Comparison of ENCODE assay signal across 23 mouse cellular contexts in genomic region chr4:134319674-134320073, GRCm38 (mm10). TPM values are rescaled to one million over a fixed set of nuclear protein-coding genes. Genes with fewer than 3 reads are reported as not detected.
DNase-seq lines count a peak whose midpoint lies in the region; ATAC-seq and TF ChIP-seq lines count a peak whose summit lies in the region.
"Had no signal": no experiment of that assay in that cellular context is flagged by ENCODE, and none has a peak within 500 bp of the region (broad histone marks: within the 10 kb centered on the region; RNA-seq: fewer than 3 reads in every experiment).

No protein-coding gene starts in this region.

- no peak for TF ChIP-seq CTCF in CH12.LX (conservative IDR thresholded peaks at IDR 0.05 in 1 of 2, IDR thresholded peaks at IDR 0.05 in 1 of 2; ENCODE audit: low read depth in 2 of 2, low read length in 2 of 2)

- TF ChIP-seq POLR2A in CH12.LX (IDR thresholded peaks at IDR 0.05; ENCODE audit: low read depth, low read length), result no peak

- dilution Hi-C loops in CH12.LX (cut with MboI; ENCODE audit: extremely low pct_ligation_motif_present, extremely low pct_unique_long_range_greater_than_20kb, low sequenced_read_pairs), result no loop called here

- H3K79me2 ChIP-seq in CH12.LX (replicated peaks; ENCODE audit: control insufficient read depth, extremely low read depth, insufficient read depth, poor library complexity, severe bottlenecking), result no peaks in the 10 kb centered on the region

- peaks cover 39% of the 10 kb centered on the region for H3K4me1 ChIP-seq in heart, embryonic 12.5 days (replicated peaks)
- H3K4me1 ChIP-seq in CH12.LX (ENCODE audit: control insufficient read depth in 1 of 2, insufficient read depth in 2 of 2), result peaks cover 9 to 38% of the 10 kb centered on the region in 2 experiments
- peaks cover 30% of the 10 kb centered on the region for H3K4me1 ChIP-seq in heart, embryonic 16.5 days (ENCODE audit: control insufficient read depth, insufficient read depth, low read length)
- peaks cover 5% of the 10 kb centered on the region; the same call in 1 of the 2 replicates for H3K4me1 ChIP-seq in kidney, embryonic 16.5 days (ENCODE audit: insufficient read depth, low read length)
- no peaks in the 10 kb centered on the region for H3K4me1 ChIP-seq in forebrain, embryonic 16.5 days (replicated peaks; ENCODE audit: control insufficient read depth, insufficient read depth, low read length)
- H3K4me1 ChIP-seq: forebrain, embryonic 12.5 days; intestine, embryonic 15.5 days had no signal

- H3K27ac ChIP-seq in heart, embryonic 12.5 days (ENCODE audit: poor library complexity, severe bottlenecking), result peak overlapping the region; percentile 29; the same call in 1 of the 2 replicates
- H3K27ac ChIP-seq in CH12.LX (ENCODE audit: insufficient read depth, low read depth), result no peak overlapping the region
- peak overlapping the region; percentile 65 for H3K27ac ChIP-seq in heart, embryonic 16.5 days (ENCODE audit: low read length)
- no peak overlapping the region for H3K27ac ChIP-seq in kidney, embryonic 16.5 days (ENCODE audit: low read length)
- no peak overlapping the region for H3K27ac ChIP-seq in forebrain, embryonic 16.5 days (ENCODE audit: low read length)
- H3K27ac ChIP-seq: embryonic facial prominence, embryonic 15.5 days; forebrain, embryonic 12.5 days; hindbrain, embryonic 10.5 days; hindbrain, embryonic 14.5 days; intestine, embryonic 15.5 days; kidney, postnatal 0 days had no signal

- H3K9me3 ChIP-seq in heart, embryonic 12.5 days (replicated peaks), result no peaks in the 10 kb centered on the region
- no peaks in the 10 kb centered on the region for H3K9me3 ChIP-seq in CH12.LX (replicated peaks; ENCODE audit: low read length)
- no peaks in the 10 kb centered on the region for H3K9me3 ChIP-seq in heart, embryonic 16.5 days (replicated peaks; ENCODE audit: control insufficient read depth, low read length)
- no peaks in the 10 kb centered on the region for H3K9me3 ChIP-seq in kidney, embryonic 16.5 days (ENCODE audit: low read length)
- H3K9me3 ChIP-seq in forebrain, embryonic 16.5 days (ENCODE audit: control insufficient read depth, low read length), result no peaks in the 10 kb centered on the region
- H3K9me3 ChIP-seq: embryonic facial prominence, embryonic 15.5 days; forebrain, embryonic 12.5 days; hindbrain, embryonic 10.5 days; intestine, embryonic 15.5 days had no signal

- peak overlapping the region; percentile 34 for H3K4me2 ChIP-seq in heart, embryonic 12.5 days
- no peak overlapping the region for H3K4me2 ChIP-seq in CH12.LX (ENCODE audit: insufficient read depth, low read depth, poor library complexity, severe bottlenecking)
- H3K4me2 ChIP-seq in heart, embryonic 16.5 days (ENCODE audit: low read depth, low read length), result peak overlapping the region; percentile 71
- no peak overlapping the region for H3K4me2 ChIP-seq in kidney, embryonic 16.5 days (replicated peaks; ENCODE audit: low read depth, low read length)
- no peak overlapping the region for H3K4me2 ChIP-seq in forebrain, embryonic 16.5 days (ENCODE audit: low read length)
- H3K4me2 ChIP-seq: embryonic facial prominence, embryonic 15.5 days; forebrain, embryonic 12.5 days; hindbrain, embryonic 14.5 days; intestine, embryonic 15.5 days had no signal

- no peak; the same call in 1 of the 2 replicates for TF ChIP-seq EP300 in CH12.LX (IDR thresholded peaks at IDR 0.05; ENCODE audit: low read length)

- peak; percentile 88 for DNase-seq in heart, adult 11 months
- no peak for DNase-seq in heart, adult 8-10 months (ENCODE audit: low spot score)
- DNase-seq in heart, postnatal 36 days, result no peak
- peak; percentile 32 for DNase-seq in CH12.LX (ENCODE audit: extremely low read depth)
- DNase-seq: adrenal gland, adult 2 months; adrenal gland, postnatal 25 days; cerebellum, adult 8-10 months; cerebellum, postnatal 14 days; embryo, embryonic 11 days; forebrain, postnatal 0 days; kidney, adult 8-10 months; kidney, postnatal 36 days had no signal

- H3K27me3 ChIP-seq in heart, embryonic 12.5 days (replicated peaks), result no peaks in the 10 kb centered on the region
- no peaks in the 10 kb centered on the region for H3K27me3 ChIP-seq in CH12.LX (replicated peaks)
- no peaks in the 10 kb centered on the region for H3K27me3 ChIP-seq in heart, embryonic 16.5 days (ENCODE audit: control insufficient read depth, insufficient read depth, low read length)
- no peaks in the 10 kb centered on the region for H3K27me3 ChIP-seq in kidney, embryonic 16.5 days (ENCODE audit: insufficient read depth, low read length)
- no peaks in the 10 kb centered on the region for H3K27me3 ChIP-seq in forebrain, embryonic 16.5 days (replicated peaks; ENCODE audit: control insufficient read depth, insufficient read depth, low read length)
- H3K27me3 ChIP-seq: embryonic facial prominence, embryonic 15.5 days; intestine, embryonic 15.5 days had no signal

- 53% methylated on average over 5 of the region's 5 CpGs for WGBS in heart, embryonic 12.5 days
- 59% methylated on average over 5 of the region's 5 CpGs for WGBS in heart, embryonic 16.5 days
- WGBS in kidney, embryonic 16.5 days, result 67% methylated on average over 5 of the region's 5 CpGs
- WGBS in forebrain, embryonic 16.5 days, result 83% methylated on average over 5 of the region's 5 CpGs

- TF ChIP-seq RAD21 in CH12.LX (IDR thresholded peaks at IDR 0.05; ENCODE audit: low read depth, low read length), result no peak

- in situ Hi-C loops in CH12.LX (cut with MboI; ENCODE audit: low pct_ligation_motif_present, low pct_unique_long_range_greater_than_20kb, low sequenced_read_pairs), result no loop called here

- peak overlapping the region; percentile 32; the same call in 1 of the 2 replicates for H3K9ac ChIP-seq in heart, embryonic 12.5 days
- no peak overlapping the region for H3K9ac ChIP-seq in CH12.LX (ENCODE audit: insufficient read depth, low read depth)
- peak overlapping the region; percentile 56 for H3K9ac ChIP-seq in heart, embryonic 16.5 days (ENCODE audit: low read length)
- H3K9ac ChIP-seq in kidney, embryonic 16.5 days (replicated peaks; ENCODE audit: low read length), result no peak overlapping the region
- no peak overlapping the region for H3K9ac ChIP-seq in forebrain, embryonic 16.5 days (replicated peaks; ENCODE audit: low read depth, low read length)
- H3K9ac ChIP-seq: embryonic facial prominence, embryonic 15.5 days; forebrain, embryonic 12.5 days; forebrain, postnatal 0 days; hindbrain, embryonic 14.5 days; intestine, embryonic 15.5 days had no signal

- peaks cover 64% of the 10 kb centered on the region for H3K36me3 ChIP-seq in heart, embryonic 12.5 days
- no peaks in the 10 kb centered on the region for H3K36me3 ChIP-seq in CH12.LX (replicated peaks in 1 of 2; ENCODE audit: control insufficient read depth in 1 of 2, insufficient read depth in 1 of 2, low read length in 1 of 2)
- H3K36me3 ChIP-seq in heart, embryonic 16.5 days (ENCODE audit: control insufficient read depth, insufficient read depth), result peaks cover 33% of the 10 kb centered on the region
- no peaks in the 10 kb centered on the region for H3K36me3 ChIP-seq in kidney, embryonic 16.5 days (ENCODE audit: insufficient read depth, low read length)
- H3K36me3 ChIP-seq in forebrain, embryonic 16.5 days (ENCODE audit: control insufficient read depth, insufficient read depth), result no peaks in the 10 kb centered on the region
- H3K36me3 ChIP-seq: embryonic facial prominence, embryonic 15.5 days; forebrain, embryonic 12.5 days; hindbrain, embryonic 10.5 days; intestine, embryonic 15.5 days had no signal

- 0 out of 2 replicates have a peak overlapping the region, but pooled peaks have one; percentile 10 for H3K4me3 ChIP-seq in heart, embryonic 12.5 days
- H3K4me3 ChIP-seq in CH12.LX (replicated peaks in 1 of 3; ENCODE audit: low read depth in 2 of 3, low read length in 2 of 3, poor library complexity in 1 of 3), result no peak overlapping the region
- H3K4me3 ChIP-seq in heart, embryonic 16.5 days (ENCODE audit: low read length), result peak overlapping the region; percentile 59
- no peak overlapping the region for H3K4me3 ChIP-seq in kidney, embryonic 16.5 days (ENCODE audit: low read length)
- no peak overlapping the region for H3K4me3 ChIP-seq in forebrain, embryonic 16.5 days (replicated peaks; ENCODE audit: low read length)
- H3K4me3 ChIP-seq: embryonic facial prominence, embryonic 15.5 days; forebrain, embryonic 12.5 days; hindbrain, embryonic 10.5 days; intestine, embryonic 15.5 days had no signal

- ATAC-seq in heart, embryonic 12.5 days (ENCODE audit: insufficient number of reproducible peaks, low FRiP score), result no peak
- ATAC-seq in heart, embryonic 16.5 days (replicated peaks; ENCODE audit: extremely low read depth, insufficient read depth, low FRiP score), result no peak
- ATAC-seq in kidney, embryonic 16.5 days (ENCODE audit: low FRiP score, low TSS enrichment), result no peak
- ATAC-seq in forebrain, embryonic 16.5 days, result no peak
- ATAC-seq: forebrain, postnatal 0 days; intestine, embryonic 15.5 days had no signal

- intact Hi-C loops in heart, postnatal 36 days (cut with DNase I), result no loop called here

RNA-seq across cellular contexts. Expression of gene Trim63, which starts 4.8 kb away (rescaled TPM):
- 100 to 1,000 TPM; 164 to 261 (median 195) TPM for total RNA-seq in heart, adult 8-10 months (2022)
- polyA plus RNA-seq in heart, embryonic 12.5 days (2016; fragmentation: Nextera tagmentation; extraction: Ambion mirVana), result 90.7 and 93.9 TPM in 2 replicates
- total RNA-seq in heart, postnatal 36 days (2021), result 100 to 1,000 TPM; 234 to 314 TPM
- total RNA-seq in CH12.LX (2012; rRNA removed) (0.25 TPM in 1 of 2 replicates, not detected in the other), CH12.LX (2014; rRNA removed) (0.16 TPM in 1 of 2 replicates, not detected in the other)
- polyA plus RNA-seq in CH12.LX (2012; ENCODE audit: insufficient read length, low read depth), result 0.38 and 0.49 TPM in 2 replicates
- 175 and 177 TPM in 2 replicates for polyA plus RNA-seq in heart, embryonic 16.5 days (2015; fragmentation: Nextera tagmentation; extraction: Ambion mirVana)
- 3.3 and 4.1 TPM in 2 replicates for polyA plus RNA-seq in kidney, embryonic 16.5 days (2015; fragmentation: Nextera tagmentation; extraction: Ambion mirVana)
- 0.15 and 0.26 TPM in 2 replicates for polyA plus RNA-seq in forebrain, embryonic 16.5 days (2015; fragmentation: Nextera tagmentation; extraction: Ambion mirVana)
- total RNA-seq: adrenal gland, adult 2 months; adrenal gland, postnatal 25 days; common myeloid progenitor, adult 5-6 weeks had no signal

RNA-seq across cellular contexts. Expression of gene Slc30a2, which starts 23.3 kb away (rescaled TPM):
- total RNA-seq in heart, adult 8-10 months (2022), result under 1 TPM; 0.32 to 0.94 (median 0.55) TPM
- polyA plus RNA-seq in heart, embryonic 12.5 days (2016; fragmentation: Nextera tagmentation; extraction: Ambion mirVana), result 0.42 and 0.44 TPM in 2 replicates
- total RNA-seq in heart, postnatal 36 days (2021), result under 1 TPM; 0.35 to 0.50 TPM
- total RNA-seq in CH12.LX (2012; rRNA removed) (8.9 and 9.7 TPM in 2 replicates), CH12.LX (2014; rRNA removed) (4.5 and 5.1 TPM in 2 replicates)
- polyA plus RNA-seq in CH12.LX (2012; ENCODE audit: insufficient read length, low read depth), result 22.4 and 23.6 TPM in 2 replicates
- 0.21 and 0.42 TPM in 2 replicates for polyA plus RNA-seq in heart, embryonic 16.5 days (2015; fragmentation: Nextera tagmentation; extraction: Ambion mirVana)
- polyA plus RNA-seq in kidney, embryonic 16.5 days (2015; fragmentation: Nextera tagmentation; extraction: Ambion mirVana), result 0.92 and 1.4 TPM in 2 replicates
- polyA plus RNA-seq in forebrain, embryonic 16.5 days (2015; fragmentation: Nextera tagmentation; extraction: Ambion mirVana), result 0.15 and 0.17 TPM in 2 replicates
- total RNA-seq: common myeloid progenitor, adult 5-6 weeks; forebrain, postnatal 0 days had no signal
- polyA plus RNA-seq: forebrain, embryonic 12.5 days had no signal

RNA-seq across cellular contexts. Expression of gene Pdik1l, which starts 32.0 kb away (rescaled TPM):
- 1 to 10 TPM; 6.2 to 7.6 (median 6.7) TPM for total RNA-seq in heart, adult 8-10 months (2022)
- polyA plus RNA-seq in heart, embryonic 12.5 days (2016; fragmentation: Nextera tagmentation; extraction: Ambion mirVana), result 14.9 and 18.1 TPM in 2 replicates
- total RNA-seq in heart, postnatal 36 days (2021), result 1 to 10 TPM; 7.9 to 8.2 TPM
- total RNA-seq in CH12.LX (2012; rRNA removed) (14.6 and 16.1 TPM in 2 replicates), CH12.LX (2014; rRNA removed) (13.7 and 14.8 TPM in 2 replicates)
- 12.1 and 15.6 TPM in 2 replicates for polyA plus RNA-seq in CH12.LX (2012; ENCODE audit: insufficient read length, low read depth)
- 13.0 and 13.9 TPM in 2 replicates for polyA plus RNA-seq in heart, embryonic 16.5 days (2015; fragmentation: Nextera tagmentation; extraction: Ambion mirVana)
- 19.2 and 20.2 TPM in 2 replicates for polyA plus RNA-seq in kidney, embryonic 16.5 days (2015; fragmentation: Nextera tagmentation; extraction: Ambion mirVana)
- 46.7 and 47.1 TPM in 2 replicates for polyA plus RNA-seq in forebrain, embryonic 16.5 days (2015; fragmentation: Nextera tagmentation; extraction: Ambion mirVana)

Comparison
In these comparisons a context has a peak if more than half of its experiments do, and no peak if none do; other contexts are left out.
1. DNase-seq: peak in heart, adult 11 months (single experiment) and CH12.LX (single experiment); none in heart, adult 8-10 months (single experiment) and heart, postnatal 36 days (0 of 2).
2. H3K27ac ChIP-seq: peak in heart, embryonic 12.5 days (single experiment) and heart, embryonic 16.5 days (single experiment); none in CH12.LX (single experiment), kidney, embryonic 16.5 days (single experiment) and forebrain, embryonic 16.5 days (single experiment).
3. H3K4me2 ChIP-seq: peak in heart, embryonic 12.5 days (single experiment) and heart, embryonic 16.5 days (single experiment); none in CH12.LX (single experiment), kidney, embryonic 16.5 days (single experiment) and forebrain, embryonic 16.5 days (single experiment).
4. H3K4me3 ChIP-seq: peak in heart, embryonic 12.5 days (single experiment) and heart, embryonic 16.5 days (single experiment); none in CH12.LX (0 of 3), kidney, embryonic 16.5 days (single experiment) and forebrain, embryonic 16.5 days (single experiment).
5. H3K9ac ChIP-seq: peak in heart, embryonic 12.5 days (single experiment) and heart, embryonic 16.5 days (single experiment); none in CH12.LX (single experiment), kidney, embryonic 16.5 days (single experiment) and forebrain, embryonic 16.5 days (single experiment).
6. RNA of gene Trim63, which starts 4.8 kb away (polyA plus RNA-seq): 175 to 177 TPM in heart, embryonic 16.5 days and 90.7 to 93.9 TPM in heart, embryonic 12.5 days; 3.3 to 4.1 TPM in kidney, embryonic 16.5 days, 0.38 to 0.49 TPM in CH12.LX and 0.15 to 0.26 TPM in forebrain, embryonic 16.5 days; every median in the first group is over 10 times any median in the second.